Mouse (Mus musculus) stomach, embryonic 15.5 days (tissue): Measurements from ENCODE around the gene Phlpp2. TPM values are rescaled to one million over a fixed set of nuclear protein-coding genes. Genes with fewer than 3 reads are reported as not detected.

Experiments
- ATAC-seq: fragments of 200-750 bp; cut with Nextera tagmentation; 2 replicates; pipeline ENCODE4 v1.8.0; 2017; ENCODE audit warnings: low read depth, moderate number of reproducible peaks, moderate TSS enrichment; ENCODE audit not compliant: insufficient read depth, low FRiP score
- H3K27ac ChIP-seq: fragments of 300-500 bp; sonication (generic); 2 replicates; pipeline ENCODE4 v1.5.1; 2015; ENCODE audit warnings: mild to moderate bottlenecking, inconsistent platforms
- H3K27me3 ChIP-seq: fragments of 300-500 bp; sonication (generic); replicated peaks from 2 replicates; pipeline ENCODE4 v1.6.1; 2015; ENCODE audit warnings: inconsistent platforms
- H3K36me3 ChIP-seq: fragments of 300-500 bp; sonication (generic); 2 replicates; pipeline ENCODE4 v1.6.1; 2015; ENCODE audit warnings: inconsistent platforms
- H3K4me1 ChIP-seq: fragments of 300-500 bp; sonication (generic); 2 replicates; pipeline ENCODE4 v1.6.1; 2015; ENCODE audit warnings: inconsistent platforms
- H3K4me2 ChIP-seq: fragments of 300-500 bp; sonication (generic); 2 replicates; pipeline ENCODE4 v1.6.1; 2015; ENCODE audit warnings: mild to moderate bottlenecking, inconsistent platforms
- H3K4me3 ChIP-seq: fragments of 300-500 bp; sonication (generic); replicated peaks from 2 replicates; pipeline ENCODE4 v1.5.1; 2015; ENCODE audit warnings: inconsistent platforms
- H3K9ac ChIP-seq: fragments of 300-500 bp; sonication (generic); 2 replicates; pipeline ENCODE4 v1.6.1; 2015; ENCODE audit warnings: inconsistent platforms
- H3K9me3 ChIP-seq: fragments of 300-500 bp; sonication (generic); 2 replicates; pipeline ENCODE4 v1.6.1; 2016; ENCODE audit warnings: inconsistent platforms
- WGBS: fragments of 180-500 bp; shearing (Covaris S2); methylation state at CpG from one replicate; pipeline ENCODE4 v1.1.7; 2015; 5-methylcytosine and 5-hydroxymethylcytosine counted together
- polyA plus RNA-seq: library from polyadenylated mRNA; unstranded; fragments of >200 nt; fragmentation: Nextera tagmentation; extraction: Ambion mirVana; gene quantifications from 2 replicates; pipeline ENCODE4 v1.2.1, GENCODE M21; 2015

Gene Phlpp2
- polyA plus RNA-seq, 1 experiment from 2014 or later = 3.7 TPM

GRCm38 (mm10) chr8:109968837-109969236 is 100.5 kb downstream of the Phlpp2 start:
- Histone ChIP-seq H3K27ac (no peak overlapping the region), H3K36me3 (no peaks in the 10 kb centered on the region), H3K4me1 (no peaks in the 10 kb centered on the region), H3K9ac (no peak overlapping the region), H3K27me3 (peaks cover 11% of the 10 kb centered on the region), H3K9me3 (no peaks in the 10 kb centered on the region), H3K4me2 (no peak overlapping the region), H3K4me3 (no peak overlapping the region)
- ATAC-seq = no peak
- 51% methylated on average over 10 of the region's 10 CpGs for WGBS

GRCm38 (mm10) chr8:109970323-109970722 is 102.0 kb downstream of the Phlpp2 start:
- H3K36me3 ChIP-seq = no peaks in the 10 kb centered on the region
- H3K27ac ChIP-seq = no peak overlapping the region
- peaks cover 11% of the 10 kb centered on the region for H3K27me3 ChIP-seq
- WGBS = 6% methylated on average over 9 of the region's 9 CpGs
- no peak overlapping the region for H3K9ac ChIP-seq
- no peak overlapping the region for H3K4me2 ChIP-seq
- H3K4me1 ChIP-seq = no peaks in the 10 kb centered on the region
- ATAC-seq = no peak
- H3K9me3 ChIP-seq = no peaks in the 10 kb centered on the region
- H3K4me3 ChIP-seq = no peak overlapping the region

- 64% methylated on average over 4 of the region's 4 CpGs for WGBS
Observed at GRCm38 (mm10) chr8:109972901-109973300, 104.6 kb downstream of the Phlpp2 start.

GRCm38 (mm10) chr8:109979339-109979738 is 111.0 kb downstream of the Phlpp2 start:
- 56% methylated on average over 6 of the region's 6 CpGs for WGBS
- ATAC-seq = no peak; the same call in 1 of the 2 replicates

More at GRCm38 (mm10) chr8:109972901-109973300, 104.6 kb downstream of the Phlpp2 start:
- no peaks in the 10 kb centered on the region for H3K4me1 ChIP-seq
- ATAC-seq = no peak
- no peak overlapping the region for H3K9ac ChIP-seq
- H3K36me3 ChIP-seq = no peaks in the 10 kb centered on the region
- H3K4me3 ChIP-seq = no peak overlapping the region
- H3K27me3 ChIP-seq = peaks cover 11% of the 10 kb centered on the region
- H3K4me2 ChIP-seq = no peak overlapping the region
- no peak overlapping the region for H3K27ac ChIP-seq
- H3K9me3 ChIP-seq = no peaks in the 10 kb centered on the region

GRCm38 (mm10) chr8:109982386-109983105 is 114.2 kb downstream of the Phlpp2 start:
- Histone ChIP-seq H3K4me3 (no peak overlapping the region), H3K27me3 (no peaks in the 10 kb centered on the region), H3K36me3 (no peaks in the 10 kb centered on the region), H3K27ac (no peak overlapping the region), H3K4me1 (no peaks in the 10 kb centered on the region), H3K9ac (no peak overlapping the region), H3K9me3 (no peaks in the 10 kb centered on the region), H3K4me2 (no peak overlapping the region)
- WGBS = 79% methylated on average over 15 of the region's 15 CpGs
- no peak for ATAC-seq

More at GRCm38 (mm10) chr8:109979339-109979738, 111.0 kb downstream of the Phlpp2 start:
- H3K36me3 ChIP-seq = no peaks in the 10 kb centered on the region
- H3K4me3 ChIP-seq = no peak overlapping the region
- H3K27me3 ChIP-seq = no peaks in the 10 kb centered on the region
- H3K27ac ChIP-seq = no peak overlapping the region
- H3K9me3 ChIP-seq = no peaks in the 10 kb centered on the region
- no peaks in the 10 kb centered on the region for H3K4me1 ChIP-seq
- no peak overlapping the region for H3K4me2 ChIP-seq
- H3K9ac ChIP-seq = no peak overlapping the region

GRCm38 (mm10) chr8:109983944-109984343 is 115.6 kb downstream of the Phlpp2 start:
- H3K27me3 ChIP-seq = no peaks in the 10 kb centered on the region
- ATAC-seq = no peak
- no peak overlapping the region for H3K4me3 ChIP-seq
- WGBS = 29% methylated on average over 5 of the region's 5 CpGs
- no peaks in the 10 kb centered on the region for H3K36me3 ChIP-seq
- no peak overlapping the region for H3K27ac ChIP-seq
- no peak overlapping the region for H3K9ac ChIP-seq
- no peaks in the 10 kb centered on the region for H3K9me3 ChIP-seq
- H3K4me2 ChIP-seq = no peak overlapping the region
- no peaks in the 10 kb centered on the region for H3K4me1 ChIP-seq

- Histone ChIP-seq H3K9ac (no peak overlapping the region), H3K4me1 (no peaks in the 10 kb centered on the region), H3K4me2 (no peak overlapping the region), H3K4me3 (no peak overlapping the region), H3K27ac (no peak overlapping the region), H3K36me3 (no peaks in the 10 kb centered on the region), H3K9me3 (no peaks in the 10 kb centered on the region), H3K27me3 (no peaks in the 10 kb centered on the region)
- 58% methylated on average over 7 of the region's 7 CpGs for WGBS
- ATAC-seq = no peak
Observed at GRCm38 (mm10) chr8:109986384-109986783, 118.0 kb downstream of the Phlpp2 start.

GRCm38 (mm10) chr8:109987776-109988175 is 119.4 kb downstream of the Phlpp2 start:
- H3K4me3 ChIP-seq = no peak overlapping the region
- H3K9ac ChIP-seq = no peak overlapping the region
- 76% methylated on average over 7 of the region's 7 CpGs for WGBS
- no peaks in the 10 kb centered on the region for H3K9me3 ChIP-seq
- no peak overlapping the region for H3K4me2 ChIP-seq
- H3K4me1 ChIP-seq = no peaks in the 10 kb centered on the region
- no peak overlapping the region for H3K27ac ChIP-seq
- no peaks in the 10 kb centered on the region for H3K36me3 ChIP-seq
- no peaks in the 10 kb centered on the region for H3K27me3 ChIP-seq
- ATAC-seq = no peak

- WGBS = 83% methylated on average over 8 of the region's 8 CpGs
- no peak overlapping the region for H3K9ac ChIP-seq
- no peaks in the 10 kb centered on the region for H3K27me3 ChIP-seq
- no peak overlapping the region for H3K4me2 ChIP-seq
- H3K4me1 ChIP-seq = no peaks in the 10 kb centered on the region
- no peaks in the 10 kb centered on the region for H3K9me3 ChIP-seq
- H3K27ac ChIP-seq = no peak overlapping the region
- H3K4me3 ChIP-seq = no peak overlapping the region
- no peak for ATAC-seq
- no peaks in the 10 kb centered on the region for H3K36me3 ChIP-seq
Observed at GRCm38 (mm10) chr8:109989151-109989550, 120.8 kb downstream of the Phlpp2 start.

GRCm38 (mm10) chr8:109990224-109990623 is 121.9 kb downstream of the Phlpp2 start, which contains the start of gene Tat:
Tat (plus strand) TSS chr8:109990437.
- H3K4me1 ChIP-seq = no peaks in the 10 kb centered on the region
- no peaks in the 10 kb centered on the region for H3K9me3 ChIP-seq
- no peak within 1 kb of the TSS for H3K9ac ChIP-seq
- no peak for ATAC-seq
- no peak within 1 kb of the TSS for H3K4me3 ChIP-seq
- no peaks in the 10 kb centered on the region for H3K27me3 ChIP-seq
- H3K36me3 ChIP-seq = no peaks in the 10 kb centered on the region
- H3K4me2 ChIP-seq = no peak within 1 kb of the TSS
- 75% methylated on average over 8 of the region's 8 CpGs for whole genome bisulfite sequencing
- H3K27ac ChIP-seq = no peak within 1 kb of the TSS

- no peak overlapping the region for H3K27ac ChIP-seq
- no peak overlapping the region for H3K9ac ChIP-seq
- no peaks in the 10 kb centered on the region for H3K36me3 ChIP-seq
- ATAC-seq = no peak
- WGBS = 79% methylated on average over 5 of the region's 5 CpGs
- H3K27me3 ChIP-seq = no peaks in the 10 kb centered on the region
- H3K9me3 ChIP-seq = no peaks in the 10 kb centered on the region
- no peak overlapping the region for H3K4me2 ChIP-seq
- H3K4me1 ChIP-seq = no peaks in the 10 kb centered on the region
- no peak overlapping the region for H3K4me3 ChIP-seq
Observed at GRCm38 (mm10) chr8:109992166-109992565, 123.8 kb downstream of the Phlpp2 start.

- Histone ChIP-seq H3K4me2 (no peak overlapping the region), H3K4me1 (no peaks in the 10 kb centered on the region), H3K27me3 (no peaks in the 10 kb centered on the region), H3K9me3 (no peaks in the 10 kb centered on the region), H3K27ac (no peak overlapping the region), H3K36me3 (no peaks in the 10 kb centered on the region), H3K9ac (no peak overlapping the region), H3K4me3 (no peak overlapping the region)
- 62% methylated on average over 1 of the region's 1 CpGs for WGBS
- ATAC-seq = no peak
Observed at GRCm38 (mm10) chr8:109992951-109993350, 124.6 kb downstream of the Phlpp2 start.
